Mouse (Mus musculus) olfactory bulb, adult 2 months (tissue): ENCODE measurements at regions not wholly inside any gene's neighbourhood (a gene's known extent, or its start where the extent isn't known, plus 50 kb on each side); places are given as distances from the start of the nearest gene placed in this dataset.

Experiments used
- CTCF ChIP-seq: fragments of 200-500 bp; IDR thresholded peaks from 2 replicates; pipeline ENCODE4 v1.5.1; 2012; ENCODE audit warnings: low read depth, mild to moderate bottlenecking, low read length, moderate library complexity; ENCODE audit not compliant: insufficient read depth
- POLR2A ChIP-seq: fragments of 200-500 bp; IDR thresholded peaks from 2 replicates; pipeline ENCODE4 v1.6.1; 2012; ENCODE audit warnings: mild to moderate bottlenecking, low read depth, low read length, moderate library complexity; ENCODE audit not compliant: insufficient read depth

GRCm38 (mm10) chr5:133619347-133619746 is 480.2 kb upstream of the Castor2 start:
- TF ChIP-seq CTCF (no peak), POLR2A (no peak)
